Mouse (Mus musculus) adrenal gland (tissue): ENCODE data around the gene Ston2.
"Not testable (repeated sequence)": the region's sequence is repeated elsewhere in the genome, so short reads cannot be mapped to it uniquely, and the experiment has no call there.

Experiments
- intact Hi-C: fragments of 180-260 bp; cut with DNase I; formaldehyde crosslinking; loops from one replicate; pipeline ENCODE4 v1.15.1; 2025

Ston2 gene

GRCm38 (mm10) chr12:91751893-91752597 is 36.1 kb downstream of the Ston2 start:
- intact Hi-C loops: no loop called here

- intact Hi-C loops: no loop called here
These were observed 38.5 kb downstream of the Ston2 start for GRCm38 (mm10) chr12:91749543-91750184.

DNA sequence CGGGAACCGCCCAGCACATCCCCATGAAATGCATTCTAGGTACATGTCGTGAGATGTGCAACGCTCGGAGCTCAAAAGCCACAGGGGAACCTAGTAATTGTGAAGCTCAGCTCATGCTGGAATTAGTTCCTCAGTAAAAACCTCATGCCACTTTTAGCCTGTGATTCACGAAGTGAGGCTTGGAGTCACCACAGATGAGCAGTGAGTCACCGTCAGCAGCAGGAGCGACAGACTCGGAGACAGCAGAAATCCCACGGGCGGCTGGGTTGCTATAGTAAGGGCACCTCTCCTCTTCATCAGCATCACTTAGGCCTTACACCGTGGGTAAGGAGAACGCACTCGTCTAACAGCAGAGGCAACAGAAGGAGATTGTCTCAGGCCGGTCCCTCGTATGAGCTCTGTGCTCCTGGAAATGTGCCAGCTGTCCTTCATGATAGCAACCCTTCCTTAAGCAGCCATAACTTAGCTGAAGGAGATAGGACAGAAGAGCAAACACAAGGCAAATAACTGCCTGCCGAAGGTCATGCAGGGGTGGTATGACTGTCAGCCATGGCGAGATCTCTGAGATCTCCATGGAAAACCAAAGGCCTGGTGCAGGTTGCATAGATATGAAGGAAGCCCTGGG is 39.8 kb downstream of the Ston2 start:
- intact Hi-C loops: no loop called here

DNA sequence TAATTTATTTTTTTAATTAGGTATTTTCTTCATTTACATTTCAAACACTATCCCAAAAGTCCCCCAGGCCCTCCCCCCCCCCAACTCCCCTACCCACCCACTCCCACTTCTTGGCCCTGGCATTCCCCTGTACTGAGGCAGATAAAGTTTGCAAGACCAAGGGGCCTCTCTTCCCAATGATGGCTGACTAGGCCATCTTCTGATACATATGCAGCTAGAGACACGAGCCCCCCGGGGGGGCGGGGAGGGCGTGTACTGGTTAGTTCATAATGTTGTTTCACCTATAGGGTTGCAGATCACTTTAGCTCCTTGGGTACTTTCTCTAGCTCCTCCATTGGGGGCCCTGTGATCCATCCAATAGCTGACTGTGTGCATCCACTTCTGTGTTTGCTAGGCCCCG is 41.3 kb downstream of the Ston2 start:
- intact Hi-C loops: not testable (repeated sequence)

- intact Hi-C loops: no loop called here
These were observed 42.4 kb downstream of the Ston2 start for GRCm38 (mm10) chr12:91745758-91746290.

- intact Hi-C loops: no loop called here
These were observed 44.1 kb downstream of the Ston2 start for GRCm38 (mm10) chr12:91744091-91744490.

DNA sequence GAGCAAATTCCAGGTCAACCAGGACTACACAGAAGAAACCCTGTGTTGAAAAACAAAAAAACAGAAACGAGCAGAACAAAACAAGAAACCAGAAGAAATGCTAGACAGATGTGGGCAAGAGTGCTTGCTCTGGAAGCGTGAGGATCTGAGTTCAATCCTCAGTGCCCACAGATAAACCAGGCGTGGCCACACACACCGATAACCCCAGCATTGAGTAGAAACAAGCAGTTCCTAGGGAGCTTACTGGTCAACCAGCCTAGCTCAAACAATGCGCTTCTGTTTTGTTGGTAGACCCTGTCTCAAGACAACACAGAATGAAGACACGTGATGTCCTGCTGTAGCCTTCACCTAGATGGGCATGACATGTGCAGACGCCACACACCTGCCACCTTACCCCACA is 45.3 kb downstream of the Ston2 start:
- intact Hi-C loops: no loop called here

DNA sequence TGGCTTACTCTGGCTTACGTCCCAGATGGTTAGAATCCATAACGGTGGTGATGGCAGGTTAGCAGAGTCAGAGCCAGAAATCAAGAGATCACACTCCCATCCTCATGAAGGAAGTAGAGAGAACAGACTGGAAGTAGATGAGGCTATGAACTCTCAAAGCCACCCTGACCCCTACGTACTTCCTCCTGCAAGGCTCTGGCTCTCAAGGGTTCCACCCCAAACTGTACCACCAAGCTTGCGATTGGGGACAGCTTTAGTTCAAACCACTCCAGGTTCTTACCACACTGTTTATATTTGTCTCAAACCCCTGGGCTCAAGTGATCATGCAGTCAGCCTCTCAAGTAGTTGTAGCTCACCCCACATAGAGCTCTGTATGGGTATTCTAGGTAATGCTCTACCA is 49.8 kb downstream of the Ston2 start:
- intact Hi-C loops: no loop called here

DNA sequence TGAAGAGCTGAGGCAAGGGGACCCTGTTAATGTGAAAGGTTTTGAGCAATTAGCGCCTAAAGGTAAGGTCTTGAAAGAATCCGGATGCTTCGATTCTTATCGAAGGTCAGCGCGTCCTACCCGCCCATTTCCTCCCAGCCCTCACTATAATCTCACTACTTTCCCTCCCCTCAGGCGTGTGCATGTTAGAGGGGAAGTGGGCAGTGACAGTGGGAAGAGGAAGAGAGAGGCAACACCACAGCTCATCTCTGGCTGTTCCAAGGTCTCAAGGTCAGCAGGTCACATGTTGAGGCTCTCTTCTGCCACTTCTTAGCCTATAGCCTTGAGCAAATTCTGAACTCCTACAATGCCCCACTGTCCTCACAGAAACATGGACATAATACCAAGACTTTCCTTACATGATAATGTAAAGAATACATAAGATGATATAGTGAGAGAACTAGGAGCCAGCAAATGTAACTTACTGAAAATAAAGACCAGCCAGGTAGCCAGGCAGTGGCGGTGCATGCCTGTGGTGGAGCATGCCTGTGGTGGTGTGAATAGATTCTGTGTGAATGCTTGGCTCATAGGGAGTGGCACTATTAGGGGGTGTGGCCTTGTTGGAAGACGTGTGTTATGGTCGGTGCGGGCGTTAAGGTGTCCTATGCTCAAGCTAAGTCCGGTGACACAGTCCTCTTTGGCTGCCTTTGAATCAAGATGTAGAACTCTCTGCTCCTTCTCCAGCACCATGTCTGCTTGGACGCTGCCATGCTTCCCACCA is 51.8 kb downstream of the Ston2 start:
- intact Hi-C loops: no loop called here

DNA sequence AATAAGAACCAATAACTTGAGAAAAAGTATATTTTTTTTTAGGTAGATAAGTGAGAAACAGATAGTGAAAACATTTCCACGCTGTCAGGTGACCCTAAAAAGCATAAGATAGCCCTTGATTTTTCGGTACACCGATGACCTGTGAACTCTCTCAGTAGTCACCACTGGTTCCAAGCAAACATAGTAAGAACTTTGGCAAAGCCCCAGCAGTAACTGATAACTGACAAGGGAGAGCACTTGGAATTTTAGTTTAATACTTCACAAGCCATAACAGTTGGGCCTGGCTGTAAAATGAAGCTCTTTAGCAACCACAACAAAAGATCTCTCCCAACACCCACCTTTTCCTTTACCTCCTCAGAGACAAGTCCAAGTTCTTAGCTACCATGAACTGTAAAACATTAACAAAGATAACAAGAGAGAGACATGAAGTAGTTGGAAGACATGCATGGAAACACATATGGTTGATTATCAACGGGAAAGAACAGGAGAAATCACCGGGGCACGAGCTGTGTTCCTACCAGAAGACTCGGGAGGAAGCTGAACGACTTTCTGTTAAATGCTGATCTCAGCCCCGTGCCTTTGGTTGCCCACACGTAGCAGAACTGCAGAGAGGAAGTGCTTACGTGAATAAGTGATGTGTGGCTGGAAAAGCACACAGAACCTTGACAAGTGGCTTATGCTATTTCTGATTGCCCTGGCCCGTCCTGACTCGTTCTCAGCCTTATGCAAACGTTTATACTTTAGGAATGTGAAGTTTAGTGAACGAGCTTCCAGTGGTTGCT is 53.8 kb downstream of the Ston2 start:
- intact Hi-C loops: no loop called here

DNA sequence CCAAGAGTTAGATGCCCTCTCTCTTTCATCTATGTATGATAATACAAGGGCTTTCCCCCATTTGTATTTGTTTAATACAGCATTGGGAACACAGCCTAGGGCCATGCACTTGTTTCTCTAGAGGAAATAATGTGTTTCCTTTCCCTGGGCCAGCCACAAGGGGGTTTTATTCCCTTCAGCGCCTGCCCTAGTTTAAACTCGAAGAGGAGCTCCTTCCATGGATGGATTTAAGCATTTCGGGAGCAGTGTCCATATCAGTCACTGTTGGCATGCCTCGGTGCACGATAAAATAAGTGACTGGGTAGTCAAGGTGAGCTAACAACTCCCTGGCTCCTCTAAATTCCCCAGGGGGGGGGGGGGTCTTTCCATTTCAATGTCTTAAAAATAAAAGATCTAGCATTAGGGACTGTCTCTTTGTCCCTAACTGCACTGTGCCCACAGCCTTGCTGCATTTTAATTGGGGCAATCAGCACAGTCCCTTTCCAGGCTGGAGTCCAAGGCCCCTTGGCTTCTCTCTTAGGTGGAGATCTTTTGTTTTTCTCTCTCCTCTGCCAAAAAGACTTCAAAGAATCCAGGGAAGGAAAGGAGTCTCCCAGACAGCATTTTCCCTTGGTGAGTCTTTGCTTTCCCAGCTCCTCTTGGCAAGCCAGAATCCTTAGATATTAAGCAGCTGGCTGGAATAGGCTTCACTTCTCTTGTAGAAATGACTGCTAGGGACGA is 55.3 kb downstream of the Ston2 start:
- intact Hi-C loops: no loop called here

DNA sequence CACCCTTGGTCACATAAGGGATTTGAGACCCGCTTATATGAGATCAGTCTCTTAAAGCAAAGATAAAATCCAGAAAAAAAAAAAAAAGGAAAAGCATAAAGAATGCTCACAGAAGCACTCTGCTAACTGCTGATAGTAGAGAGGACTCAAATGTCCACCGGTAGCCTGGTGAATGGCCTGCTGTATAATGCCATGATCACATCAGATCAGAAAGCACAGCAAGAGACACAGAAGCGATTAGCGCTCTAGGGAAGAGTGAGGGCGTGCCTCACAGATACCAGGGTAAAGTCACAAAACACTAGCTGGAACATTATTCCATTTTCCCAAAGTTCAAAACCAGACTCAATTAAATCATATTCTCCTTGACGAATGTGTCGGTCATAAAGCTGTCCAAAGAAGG is 62.0 kb downstream of the Ston2 start:
- intact Hi-C loops: no loop called here

- intact Hi-C loops: no loop called here
These were observed 64.3 kb downstream of the Ston2 start for GRCm38 (mm10) chr12:91723912-91724311.

GRCm38 (mm10) chr12:91719134-91719533 is 69.1 kb downstream of the Ston2 start:
- intact Hi-C loops: no loop called here

GRCm38 (mm10) chr12:91715686-91716085 is 72.5 kb downstream of the Ston2 start:
- intact Hi-C loops: no loop called here

DNA sequence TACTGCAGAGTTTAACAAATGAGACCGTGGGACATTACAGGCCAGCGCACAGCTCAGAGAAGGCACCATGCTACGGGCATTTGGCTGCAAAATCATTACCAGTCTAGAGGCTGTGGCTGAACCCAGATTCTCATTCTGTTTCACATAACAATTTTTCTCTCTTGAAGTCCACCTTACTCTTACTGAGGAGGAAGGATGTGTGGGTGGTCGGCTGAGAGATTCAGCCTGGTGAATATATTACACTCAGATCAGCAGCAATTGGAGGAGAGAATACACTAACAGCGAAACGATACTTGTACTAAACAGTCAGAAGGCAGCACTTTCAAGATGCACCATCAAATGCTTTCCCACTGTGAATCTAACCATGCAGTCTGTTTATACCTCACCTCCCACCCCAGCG is 74.8 kb downstream of the Ston2 start:
- intact Hi-C loops: no loop called here

- intact Hi-C loops: no loop called here
These were observed 76.5 kb downstream of the Ston2 start for GRCm38 (mm10) chr12:91711655-91712054.

DNA sequence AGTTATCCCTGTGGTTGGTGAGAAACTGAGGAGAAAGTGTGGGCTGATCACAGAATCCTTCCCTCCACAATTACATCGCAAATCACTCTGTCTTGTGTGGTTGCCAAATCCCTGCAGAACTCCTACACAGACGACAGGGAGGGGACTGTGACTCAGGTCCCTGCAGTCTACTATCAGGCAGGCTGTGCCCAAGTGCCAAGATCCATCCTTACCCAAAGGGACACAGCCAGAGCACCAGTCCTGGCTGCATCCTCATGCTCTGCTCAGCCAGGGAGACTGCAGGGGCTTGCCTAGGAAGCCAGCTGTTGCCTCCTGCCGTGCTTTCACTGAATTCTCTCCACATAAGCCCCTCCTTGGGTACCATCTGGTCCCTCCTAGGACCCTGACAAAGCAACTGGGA is 77.3 kb downstream of the Ston2 start:
- intact Hi-C loops: no loop called here

DNA sequence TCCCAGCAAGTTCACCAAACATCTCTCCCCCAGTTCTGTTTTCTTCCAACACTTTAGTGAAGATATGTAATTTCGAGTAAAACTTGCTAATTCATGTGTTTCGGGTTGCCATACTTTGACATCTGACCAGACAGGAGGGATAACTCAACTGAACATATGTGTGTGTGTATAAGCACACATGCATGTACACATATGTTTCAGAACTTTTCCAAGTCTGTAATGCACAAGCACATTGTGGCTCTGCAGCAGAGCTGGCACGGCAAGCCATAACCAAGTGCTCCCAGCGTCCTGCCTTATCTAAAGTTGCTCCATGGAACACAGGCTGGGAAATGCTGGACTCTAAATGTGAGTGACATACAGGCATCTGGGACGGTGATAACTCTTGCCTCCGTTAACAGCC is 78.6 kb downstream of the Ston2 start:
- intact Hi-C loops: no loop called here

GRCm38 (mm10) chr12:91709232-91709631 is 79.0 kb downstream of the Ston2 start:
- intact Hi-C loops: no loop called here
